Mouse (Mus musculus): ENCODE data around the gene Pik3c2b.

- TF ChIP-seq CTCF (conservative IDR thresholded peaks at IDR 0.05; ENCODE audit: low read length) (no peak), NANOG (IDR thresholded peaks at IDR 0.05; ENCODE audit: borderline replicate concordance, low read length) (no peak)
These were observed 90.3 kb downstream of the Pik3c2b start for GRCm38 (mm10) chr1:133135808-133136207.
